Mouse (Mus musculus) stomach, embryonic 15.5 days (tissue): Measurements from ENCODE around the gene Hoxb3. TPM values are rescaled to one million over a fixed set of nuclear protein-coding genes. Genes with fewer than 3 reads are reported as not detected.

Experiments used
- ATAC-seq: fragments of 200-750 bp; cut with Nextera tagmentation; 2 replicates; pipeline ENCODE4 v1.8.0; 2017; ENCODE audit warnings: low read depth, moderate number of reproducible peaks, moderate TSS enrichment; ENCODE audit not compliant: insufficient read depth, low FRiP score
- H3K27ac ChIP-seq: fragments of 300-500 bp; sonication (generic); 2 replicates; pipeline ENCODE4 v1.5.1; 2015; ENCODE audit warnings: mild to moderate bottlenecking, inconsistent platforms
- H3K27me3 ChIP-seq: fragments of 300-500 bp; sonication (generic); replicated peaks from 2 replicates; pipeline ENCODE4 v1.6.1; 2015; ENCODE audit warnings: inconsistent platforms
- H3K36me3 ChIP-seq: fragments of 300-500 bp; sonication (generic); 2 replicates; pipeline ENCODE4 v1.6.1; 2015; ENCODE audit warnings: inconsistent platforms
- H3K4me1 ChIP-seq: fragments of 300-500 bp; sonication (generic); 2 replicates; pipeline ENCODE4 v1.6.1; 2015; ENCODE audit warnings: inconsistent platforms
- H3K4me2 ChIP-seq: fragments of 300-500 bp; sonication (generic); 2 replicates; pipeline ENCODE4 v1.6.1; 2015; ENCODE audit warnings: mild to moderate bottlenecking, inconsistent platforms
- H3K4me3 ChIP-seq: fragments of 300-500 bp; sonication (generic); replicated peaks from 2 replicates; pipeline ENCODE4 v1.5.1; 2015; ENCODE audit warnings: inconsistent platforms
- H3K9ac ChIP-seq: fragments of 300-500 bp; sonication (generic); 2 replicates; pipeline ENCODE4 v1.6.1; 2015; ENCODE audit warnings: inconsistent platforms
- H3K9me3 ChIP-seq: fragments of 300-500 bp; sonication (generic); 2 replicates; pipeline ENCODE4 v1.6.1; 2016; ENCODE audit warnings: inconsistent platforms
- WGBS: fragments of 180-500 bp; shearing (Covaris S2); methylation state at CpG from one replicate; pipeline ENCODE4 v1.1.7; 2015; 5-methylcytosine and 5-hydroxymethylcytosine counted together
- microRNA counts: library from miRNA; unstranded; fragments of <30 nt; microRNA quantifications from one replicate; lab custom pipeline; 2016
- microRNA-seq: library from miRNA; unstranded; fragments of <30 nt; microRNA quantifications from one replicate; pipeline ENCODE4, GENCODE M21; 2016
- polyA plus RNA-seq: library from polyadenylated mRNA; unstranded; fragments of >200 nt; fragmentation: Nextera tagmentation; extraction: Ambion mirVana; gene quantifications from 2 replicates; pipeline ENCODE4 v1.2.1, GENCODE M21; 2015

The Hoxb3 gene
- polyA plus RNA-seq, 1 experiment from 2014 or later: 2.5 TPM

- WGBS: 52% methylated on average over 7 of the region's 7 CpGs
These were observed 51.7 kb downstream of the Hoxb3 start for GRCm38 (mm10) chr11:96374810-96375209.

GRCm38 (mm10) chr11:96383381-96383780 is 60.3 kb downstream of the Hoxb3 start:
- 50% methylated on average over 5 of the region's 5 CpGs for WGBS
- no peak overlapping the region for H3K4me2 ChIP-seq
- no peaks in the 10 kb centered on the region for H3K36me3 ChIP-seq
- H3K4me1 ChIP-seq: no peaks in the 10 kb centered on the region
- no peak overlapping the region for H3K4me3 ChIP-seq
- no peaks in the 10 kb centered on the region for H3K27me3 ChIP-seq
- no peak overlapping the region for H3K9ac ChIP-seq
- H3K9me3 ChIP-seq: no peaks in the 10 kb centered on the region
- peak overlapping the region; percentile 41; the same call in 1 of the 2 replicates for H3K27ac ChIP-seq
- ATAC-seq: no peak

More at GRCm38 (mm10) chr11:96374810-96375209, 51.7 kb downstream of the Hoxb3 start:
- no peaks in the 10 kb centered on the region for H3K36me3 ChIP-seq
- H3K4me2 ChIP-seq: no peak overlapping the region
- H3K9ac ChIP-seq: no peak overlapping the region
- peaks cover 6% of the 10 kb centered on the region; the same call in 1 of the 2 replicates for H3K27me3 ChIP-seq
- no peak overlapping the region for H3K4me3 ChIP-seq
- H3K9me3 ChIP-seq: no peaks in the 10 kb centered on the region
- no peak for ATAC-seq
- H3K4me1 ChIP-seq: peaks cover 6% of the 10 kb centered on the region
- no peak overlapping the region for H3K27ac ChIP-seq

DNA sequence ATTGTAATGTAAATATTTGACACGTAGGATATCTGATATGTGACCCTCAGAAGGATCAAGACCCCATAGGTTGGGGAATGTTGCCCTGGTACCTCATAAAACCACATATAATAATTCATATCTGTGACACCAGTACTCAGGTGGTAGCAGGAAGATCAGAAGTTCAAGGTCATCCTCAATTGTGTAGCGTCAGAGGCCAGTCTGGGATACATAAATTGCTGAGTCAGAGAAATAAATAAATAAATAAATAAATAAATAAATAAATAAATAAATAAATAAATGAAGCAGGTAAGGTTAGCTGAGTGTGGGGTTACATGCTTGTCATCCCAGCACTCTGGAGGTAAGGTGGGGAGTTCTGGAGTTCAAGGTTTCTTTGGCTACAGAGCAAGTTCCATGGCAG is 64.5 kb downstream of the Hoxb3 start:
- no peaks in the 10 kb centered on the region for H3K36me3 ChIP-seq
- no peak overlapping the region for H3K4me3 ChIP-seq
- no peak for ATAC-seq
- no peaks in the 10 kb centered on the region for H3K27me3 ChIP-seq
- H3K27ac ChIP-seq: no peak overlapping the region
- no peaks in the 10 kb centered on the region for H3K4me1 ChIP-seq
- H3K4me2 ChIP-seq: no peak overlapping the region
- H3K9ac ChIP-seq: no peak overlapping the region
- no peaks in the 10 kb centered on the region for H3K9me3 ChIP-seq
- WGBS: 75% methylated on average over 2 of the region's 2 CpGs

DNA sequence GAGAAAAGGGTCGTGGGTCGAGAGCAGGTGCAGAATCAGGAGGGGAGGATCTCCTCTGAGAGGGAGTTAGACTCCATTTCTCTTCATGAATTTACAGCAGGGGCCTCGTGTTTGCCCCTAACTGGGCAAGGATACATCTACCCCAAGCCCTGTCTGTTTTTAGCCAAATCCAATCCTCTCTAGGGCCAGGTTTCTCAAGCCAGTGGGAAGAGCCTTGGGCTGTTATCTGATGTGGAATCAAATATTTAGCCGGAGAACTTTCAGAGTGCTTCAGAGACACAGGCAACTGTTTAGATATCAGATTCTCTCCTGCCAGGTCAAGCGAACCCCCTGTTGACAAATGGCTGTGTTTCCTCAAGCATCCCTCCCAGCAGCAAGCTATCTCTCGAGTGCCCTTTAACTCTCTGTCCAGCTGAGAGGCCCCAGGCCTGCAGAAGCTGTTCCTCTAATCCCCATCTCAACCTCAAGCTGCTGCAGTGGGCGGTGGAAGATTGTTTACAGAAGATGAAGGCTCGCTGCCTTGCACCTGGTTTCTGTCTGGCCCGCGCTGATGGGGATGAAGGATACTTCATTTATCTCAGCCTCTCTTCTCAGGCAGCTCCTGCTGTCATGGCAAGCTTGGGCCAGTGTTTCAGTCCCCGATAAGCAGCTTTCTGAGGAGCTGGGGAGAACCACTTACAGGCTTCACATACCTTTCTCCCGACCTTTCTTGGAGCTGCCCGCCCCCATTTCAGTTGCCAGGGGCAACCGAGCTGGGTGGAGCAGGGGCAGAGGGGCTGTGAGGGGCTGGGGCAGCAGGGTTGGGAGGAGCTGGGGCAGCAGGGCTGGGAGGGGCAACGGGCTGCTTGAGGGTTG is 73.9 kb downstream of the Hoxb3 start:
- H3K4me2 ChIP-seq: no peak overlapping the region

More for the DNA sequence above, 73.9 kb downstream of the Hoxb3 start:
- H3K9me3 ChIP-seq: no peaks in the 10 kb centered on the region
- H3K4me1 ChIP-seq: peaks cover 14% of the 10 kb centered on the region
- peak; percentile 74 for ATAC-seq
- H3K36me3 ChIP-seq: no peaks in the 10 kb centered on the region
- peak overlapping the region; percentile 45 for H3K27ac ChIP-seq
- no peak overlapping the region for H3K4me3 ChIP-seq
- no peak overlapping the region for H3K9ac ChIP-seq
- 9% methylated on average over 15 of the region's 15 CpGs for WGBS
- H3K27me3 ChIP-seq: no peaks in the 10 kb centered on the region

MicroRNAs within 50 kb of the gene (microRNA counts, 519-probe panel; counts per million panel counts)
- 3,512 counts per million, percentile 88 among the panel's probes with 10 or more counts for microRNA mmu-miR-10a (lab: Ali Mortazavi, UCI)

Small RNA genes lying within 50 kb of the gene (microRNA-seq; reads per million reads assigned to microRNA genes)
- gene Mir10a: 43,824 reads per million, percentile 99 among the genes with 10 or more reads in this experiment

Other genes with a start within 250 kb of the Hoxb3 start
- gene Atp5g1, start 247.7 kb upstream of the Hoxb3 start, polyA plus RNA-seq: 718 and 882 TPM in 2 replicates
- gene Calcoco2, start 211.4 kb upstream of the Hoxb3 start, polyA plus RNA-seq: 0.13 and 0.18 TPM in 2 replicates
- gene Ttll6, start 189.5 kb upstream of the Hoxb3 start, polyA plus RNA-seq: 0.31 and 0.36 TPM in 2 replicates
- gene Hoxb13, start 129.0 kb upstream of the Hoxb3 start, polyA plus RNA-seq: 0.05 TPM in 1 of 2 replicates, not detected in the other
- gene Hoxb9, start 51.9 kb upstream of the Hoxb3 start, polyA plus RNA-seq: 0.13 and 0.35 TPM in 2 replicates
- gene Hoxb8, start 41.4 kb upstream of the Hoxb3 start, polyA plus RNA-seq: 1.1 and 1.9 TPM in 2 replicates
- gene Hoxb7, start 36.7 kb upstream of the Hoxb3 start, polyA plus RNA-seq: 7.0 and 9.1 TPM in 2 replicates
- 7.5 and 10.7 TPM in 2 replicates for gene Hoxb6, start 30.9 kb upstream of the Hoxb3 start, polyA plus RNA-seq
- 17.6 and 17.9 TPM in 2 replicates for gene Hoxb5, start 20.0 kb upstream of the Hoxb3 start, polyA plus RNA-seq
- gene Hoxb4, start 5.1 kb upstream of the Hoxb3 start, polyA plus RNA-seq: 3.4 and 3.6 TPM in 2 replicates
- gene Hoxb2, start 27.2 kb downstream of the Hoxb3 start, polyA plus RNA-seq: 20.3 and 21.0 TPM in 2 replicates
- 0.10 TPM in 1 of 2 replicates, not detected in the other for gene Hoxb1, start 42.4 kb downstream of the Hoxb3 start, polyA plus RNA-seq
- 1.1 TPM in 2 replicates for gene Skap1, start 141.3 kb downstream of the Hoxb3 start, polyA plus RNA-seq